Mouse (Mus musculus) brain, embryonic 14.5 days (tissue): Measurements from ENCODE around the gene Hecw2.

ENCODE experiments used
- CTCF ChIP-seq: fragments of 200-500 bp; IDR thresholded peaks from 2 replicates; pipeline ENCODE4 v1.5.1; 2012; ENCODE audit warnings: inconsistent platforms, mild to moderate bottlenecking, moderate library complexity, borderline replicate concordance; ENCODE audit not compliant: insufficient read depth, insufficient read length; ENCODE audit errors: extremely low read depth
- POLR2A ChIP-seq: fragments of 200-500 bp; IDR thresholded peaks from 2 replicates; pipeline ENCODE4 v1.6.1; 2012; ENCODE audit warnings: mild to moderate bottlenecking, inconsistent platforms, borderline replicate concordance; ENCODE audit not compliant: poor library complexity, insufficient read depth, insufficient read length, severe bottlenecking; ENCODE audit errors: extremely low read depth

DNA sequence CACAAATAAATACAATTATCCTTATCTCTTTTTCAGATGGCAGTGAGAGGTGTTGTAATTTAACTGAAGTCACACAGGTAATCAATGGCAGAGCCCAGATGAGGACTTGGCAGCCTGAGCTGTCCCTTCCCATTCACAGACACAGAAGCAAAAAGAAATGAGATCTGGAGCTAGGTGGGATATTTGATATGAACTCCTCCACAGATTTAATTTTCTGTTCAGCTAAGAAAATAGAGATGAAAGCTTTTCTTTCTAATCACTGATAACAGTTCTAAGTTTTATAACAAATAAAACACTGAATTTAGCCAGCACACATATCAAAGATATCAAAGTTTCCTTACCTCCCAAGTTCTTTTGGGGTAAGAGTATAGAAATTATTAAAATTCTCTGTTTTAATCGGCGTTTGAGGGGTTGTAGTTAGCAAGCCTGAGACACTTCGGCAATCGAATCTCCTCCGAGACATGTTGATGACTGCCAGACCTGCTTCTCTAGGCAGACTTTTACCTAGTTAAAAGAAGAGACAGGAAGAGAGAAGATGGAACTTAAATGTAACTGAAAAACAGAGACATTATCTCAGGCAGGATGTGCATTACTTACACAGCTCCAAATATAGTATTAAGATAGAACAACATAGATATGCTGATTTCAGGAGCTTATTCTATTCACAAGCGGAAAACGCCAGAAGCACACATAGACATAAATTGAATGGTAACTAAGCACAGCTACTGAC is 418.6 kb downstream of the Hecw2 start:
- TF ChIP-seq POLR2A (no peak), CTCF (no peak)
